Mouse (Mus musculus) right cerebral cortex, postnatal 10 days (tissue): ENCODE data around the gene Gdf2.

Experiments used
- DNase-seq, 2 experiments: peaks; one replicate each; pipeline ENCODE4 v3.0.0; 2021; ENCODE audit warnings: low spot score in 2 of 2

Gene Gdf2

DNA sequence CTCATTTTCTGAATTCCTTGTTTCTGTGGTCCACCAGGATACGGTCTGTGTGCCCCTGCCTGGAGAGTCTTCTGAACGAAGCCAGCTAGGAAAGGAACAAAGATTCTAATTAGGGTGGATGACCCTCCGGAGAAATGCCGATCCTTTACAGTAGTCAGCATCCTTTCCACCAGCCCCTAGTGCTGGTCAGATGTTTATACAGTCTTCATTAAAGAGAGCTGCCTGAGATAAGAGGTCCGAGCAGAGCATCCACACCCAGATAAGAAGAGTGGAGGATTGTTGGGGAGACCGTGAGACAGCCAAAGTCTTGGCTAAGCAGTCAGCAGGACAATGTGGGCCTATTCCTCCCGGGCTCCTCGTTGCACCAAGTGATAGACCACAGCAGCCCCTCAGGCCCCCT is at the start of gene Gdf2:
Gdf2 (plus strand) TSS at position 301 of the 400 bp plus-strand sequence.
- DNase-seq = no peak

DNA sequence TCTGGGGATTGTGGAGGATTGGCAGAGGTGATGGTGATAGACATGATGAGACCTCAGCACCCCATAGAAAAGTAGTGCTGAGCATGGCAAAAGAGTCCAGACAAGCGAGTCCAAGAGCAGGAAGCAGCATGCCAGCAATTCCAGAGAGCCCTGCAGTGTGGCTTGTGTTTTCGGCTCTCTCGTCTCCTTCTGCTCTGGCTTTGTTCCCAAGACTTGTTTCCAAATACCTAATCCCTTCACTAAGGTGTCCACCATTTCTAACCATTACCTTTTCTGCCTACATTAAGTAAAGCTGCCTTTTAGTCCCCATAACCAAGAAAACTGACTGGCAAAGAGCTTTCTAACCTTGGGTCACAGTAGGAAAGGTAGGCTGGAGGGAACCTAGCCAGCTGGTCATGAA is 49.3 kb upstream of the Gdf2 start:
- DNase-seq = no peak

DNA sequence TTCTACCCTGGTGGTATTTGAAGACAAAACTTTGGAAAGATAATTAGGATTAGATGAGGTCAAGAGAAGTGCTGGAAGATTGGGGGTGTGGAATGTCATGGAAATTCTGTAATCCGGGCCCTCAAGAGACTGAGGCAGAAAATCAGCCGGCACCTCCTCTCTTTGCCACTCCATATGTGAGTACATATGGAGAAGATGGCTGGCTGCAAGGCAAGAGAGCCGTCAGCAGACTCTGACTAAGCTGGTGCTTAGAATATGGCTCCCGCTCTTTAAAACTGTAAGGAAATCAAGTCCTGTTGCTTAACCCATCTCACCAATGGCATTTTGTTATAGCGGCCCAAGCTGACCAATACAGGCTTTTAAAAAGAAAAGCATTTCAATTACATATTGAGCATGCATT is 45.1 kb upstream of the Gdf2 start:
- peak in 1 of 2 experiments; percentile 59 for DNase-seq

DNA sequence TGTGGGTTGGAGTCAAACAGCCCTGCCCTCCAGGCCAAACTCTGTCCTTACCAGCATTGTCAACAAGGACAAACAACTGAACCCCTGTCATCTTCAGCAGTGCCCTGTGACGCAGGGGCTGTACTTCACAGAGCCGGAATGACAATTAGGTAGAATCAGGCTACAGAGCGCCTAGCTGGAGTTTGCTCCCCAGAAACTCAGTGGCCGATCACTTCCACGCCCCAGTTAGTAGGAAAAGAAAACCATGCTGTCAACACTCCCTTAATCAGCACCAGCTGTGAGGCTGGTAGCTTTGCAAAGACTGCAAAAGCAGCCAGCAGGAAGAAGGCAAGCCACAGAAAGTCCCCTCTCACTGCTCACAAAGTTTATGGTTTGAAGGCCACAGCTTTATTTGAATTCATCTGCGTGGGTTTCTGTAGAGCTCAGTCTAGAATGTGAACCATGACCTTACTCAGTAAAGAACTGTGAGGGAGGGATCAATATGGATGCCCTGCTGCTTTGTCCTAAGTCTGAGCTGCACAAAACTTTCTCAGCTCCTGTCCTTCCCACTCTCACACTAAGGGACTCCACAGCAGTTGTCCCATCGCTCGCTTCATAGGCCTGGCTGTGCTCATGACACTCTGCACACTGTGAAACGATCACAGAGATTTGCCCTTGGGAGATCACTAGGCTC is 44.1 kb upstream of the Gdf2 start:
- DNase-seq = no peak

DNA sequence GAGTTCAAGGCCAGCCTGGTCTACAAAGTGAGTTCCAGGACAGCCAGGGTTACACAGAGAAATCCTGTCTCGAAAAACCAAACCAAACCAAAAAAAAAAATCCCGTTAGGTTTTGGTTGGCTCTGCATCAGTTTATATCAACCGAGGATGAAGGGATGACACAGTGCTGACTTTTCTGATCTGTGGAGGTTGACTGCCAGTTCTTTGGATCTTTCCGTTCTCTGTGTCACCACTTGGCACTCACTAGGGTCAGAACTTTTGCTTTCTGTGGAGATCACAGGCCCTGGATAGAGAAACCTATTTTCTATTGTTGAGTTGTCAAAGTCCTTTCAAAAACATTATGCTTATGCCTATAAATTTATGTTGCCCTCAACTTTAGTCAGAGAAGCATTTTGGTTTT is 38.1 kb upstream of the Gdf2 start:
- no peak for DNase-seq

DNA sequence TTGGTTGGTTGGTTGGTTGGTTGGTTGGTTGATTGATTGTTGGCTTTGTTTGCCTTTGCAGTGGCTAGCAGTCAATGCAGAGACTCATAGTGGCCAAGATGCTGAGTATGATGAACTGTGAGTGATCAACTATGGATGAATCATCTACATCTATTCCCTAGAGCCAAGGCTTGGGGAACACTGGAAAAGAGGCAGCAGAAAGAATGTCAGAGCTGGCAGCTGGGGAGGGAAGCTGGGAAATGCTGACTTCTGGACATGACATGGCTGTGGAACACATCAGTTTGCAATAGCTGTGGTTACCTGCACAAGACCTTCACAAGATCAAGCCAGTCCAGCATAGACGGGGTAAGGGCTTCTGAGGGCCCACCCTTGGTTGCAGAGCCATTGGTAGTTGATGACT is 37.6 kb upstream of the Gdf2 start:
- DNase-seq = no peak

DNA sequence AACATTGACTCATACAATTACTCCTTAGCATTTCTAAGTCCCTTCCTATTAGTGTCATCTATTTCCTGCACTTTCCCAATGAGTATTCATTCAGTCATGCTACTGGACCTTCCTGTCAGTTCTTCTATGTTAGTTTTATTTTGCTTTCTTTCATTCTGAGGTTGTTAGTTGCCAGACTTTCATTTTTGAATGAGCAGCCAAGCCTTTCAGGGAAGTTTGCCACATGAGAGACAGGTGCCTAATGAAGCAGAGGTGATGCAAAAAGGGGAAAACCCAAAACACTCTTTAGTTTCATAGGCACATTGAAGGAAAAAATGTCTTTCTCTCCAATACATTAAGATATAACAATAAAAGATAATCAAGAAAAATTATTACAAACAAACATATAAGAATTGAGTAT is 36.0 kb upstream of the Gdf2 start:
- DNase-seq = no peak

DNA sequence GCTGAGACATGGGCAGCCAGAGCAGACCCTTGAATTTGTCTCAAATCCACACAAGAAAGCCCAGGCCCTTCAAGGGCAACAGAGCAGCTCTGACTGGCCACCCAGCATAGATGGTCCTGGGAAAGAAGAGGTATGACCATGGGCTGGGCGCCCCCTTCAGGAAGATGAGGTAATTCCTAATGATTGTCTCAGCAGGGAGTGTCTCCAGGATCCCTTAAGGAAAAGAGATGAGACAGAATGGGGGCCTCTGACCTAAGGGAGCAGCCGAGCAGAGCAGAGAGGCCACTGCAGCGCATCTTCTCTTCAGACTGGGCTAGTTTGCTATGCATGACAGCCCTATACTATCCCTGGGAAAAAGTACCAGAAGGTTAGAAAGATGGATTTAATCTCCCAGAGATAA is 27.1 kb upstream of the Gdf2 start:
- DNase-seq = peak in 1 of 2 experiments; percentile 72

DNA sequence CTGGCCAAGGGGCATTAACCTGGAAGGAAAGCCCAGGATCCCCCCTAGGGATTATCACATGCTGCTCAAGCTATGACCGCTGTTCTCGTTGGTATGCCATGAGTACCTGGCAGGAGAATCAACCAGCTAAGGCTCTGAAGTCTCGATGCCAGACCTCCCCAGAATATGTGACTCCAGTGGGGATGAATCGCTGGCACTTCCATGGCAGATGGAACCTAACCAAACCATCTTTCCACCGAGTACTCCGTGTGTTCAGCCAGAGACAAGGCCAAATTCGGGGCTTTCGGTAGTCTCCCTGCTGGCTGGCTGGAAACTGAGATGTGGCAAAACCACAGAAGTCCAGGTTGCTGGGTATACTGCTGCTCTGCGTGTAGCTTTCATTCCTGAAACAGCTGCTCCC is 26.6 kb upstream of the Gdf2 start:
- DNase-seq = no peak

DNA sequence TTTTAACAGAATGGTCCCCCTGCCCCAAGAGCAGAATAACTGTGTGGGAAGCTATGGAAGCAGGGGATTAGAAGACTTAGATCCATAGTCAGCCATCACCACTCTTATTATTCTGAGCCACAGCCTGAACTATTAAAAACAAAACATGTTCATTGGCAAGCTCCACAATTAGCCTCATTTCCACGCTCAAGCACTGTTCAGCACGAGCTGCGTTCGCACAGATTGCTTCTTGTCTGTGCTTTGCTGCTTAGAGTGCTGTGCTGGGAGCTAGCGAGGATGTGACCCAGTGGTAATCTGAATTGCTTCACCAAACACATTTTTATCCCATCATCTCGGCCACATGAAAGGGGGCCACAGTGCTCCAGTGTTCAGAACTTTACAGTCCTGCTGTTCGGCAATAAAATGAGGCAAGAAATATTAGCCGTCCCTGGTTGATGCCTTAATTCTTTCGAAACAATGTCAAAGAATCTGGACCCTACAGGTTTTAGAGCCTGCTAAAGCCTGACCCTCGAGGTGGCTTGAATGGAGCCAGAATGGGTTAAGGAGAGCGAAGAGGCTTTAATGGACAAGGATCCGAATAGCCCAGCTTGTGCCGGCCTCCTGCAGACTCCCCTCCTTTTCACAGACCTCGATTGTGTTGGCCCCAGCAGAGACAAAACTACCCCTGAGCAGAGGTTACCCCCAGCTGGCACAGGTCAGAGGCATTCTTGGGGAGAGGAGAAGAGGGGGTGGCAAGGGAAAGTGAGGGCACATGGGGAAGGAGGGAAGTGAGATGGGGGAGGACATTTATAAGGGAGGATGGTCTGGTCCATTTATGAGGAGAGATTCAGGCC is 19.9 kb upstream of the Gdf2 start:
- peak; percentile 62 to 73 for DNase-seq

DNA sequence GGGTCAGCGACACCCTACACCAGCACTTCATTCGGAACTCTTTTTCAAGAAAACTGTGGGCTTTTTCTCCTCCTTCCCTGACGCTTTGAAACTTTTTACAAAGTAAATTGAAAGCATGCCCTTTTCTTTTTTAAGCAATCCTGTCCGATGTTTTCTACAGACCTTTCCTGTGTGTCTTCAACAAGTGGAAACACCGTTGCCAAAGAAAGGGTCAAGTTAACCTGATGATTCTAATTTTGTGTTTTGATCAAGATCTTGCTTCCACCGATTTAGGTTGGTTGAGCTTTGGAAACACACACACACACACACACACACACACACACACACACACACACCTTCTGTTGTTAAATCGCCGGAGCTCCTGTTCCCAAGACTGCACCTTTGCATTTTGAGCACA is 18.1 kb upstream of the Gdf2 start:
- no peak for DNase-seq

DNA sequence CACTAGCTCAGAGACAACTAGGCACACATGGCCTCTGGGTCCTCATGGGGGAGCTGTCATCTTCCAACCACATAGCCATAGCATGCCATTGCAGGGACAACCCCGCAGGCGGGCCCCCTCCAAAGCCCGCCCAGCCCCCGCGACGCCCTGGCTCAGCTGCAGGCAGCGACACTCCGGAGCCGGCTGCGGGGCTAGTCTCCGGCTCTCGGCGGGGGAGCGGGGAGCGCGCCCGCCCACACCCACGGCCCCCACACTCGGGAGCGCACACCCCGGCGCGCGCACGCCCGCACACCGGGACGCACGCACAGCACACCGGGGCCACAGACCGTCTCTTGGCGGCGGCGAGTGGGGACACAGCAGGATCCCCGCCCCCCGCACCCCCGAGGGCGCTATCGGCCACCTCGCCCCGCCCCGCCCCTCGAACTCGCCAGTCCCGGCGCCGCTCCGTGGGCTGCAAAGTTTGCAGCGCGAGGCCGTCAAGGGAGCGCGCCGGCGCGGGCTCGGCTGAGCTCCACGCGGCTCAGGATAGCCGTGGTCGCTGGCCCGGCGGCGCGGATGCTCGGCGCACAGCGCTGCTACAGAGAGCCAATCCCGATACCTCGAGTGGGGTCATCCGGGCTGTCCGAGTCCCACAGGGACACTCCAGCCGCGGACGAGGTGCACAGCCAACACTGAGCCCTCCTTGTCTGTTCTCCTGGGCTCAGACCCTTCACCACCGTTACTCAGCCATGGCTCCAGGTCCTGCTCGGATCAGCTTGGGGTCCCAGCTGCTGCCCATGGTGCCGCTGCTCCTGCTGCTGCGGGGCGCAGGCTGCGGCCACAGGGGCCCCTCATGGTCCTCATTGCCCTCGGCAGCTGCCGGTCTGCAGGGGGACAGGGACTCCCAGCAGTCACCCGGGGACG is 17.4 kb upstream of the Gdf2 start, which contains the start of gene Gdf10:
Gdf10 (plus strand) TSS at position 420 of the 903 bp plus-strand sequence.
- peak; percentile 57 to 61 for DNase-seq

DNA sequence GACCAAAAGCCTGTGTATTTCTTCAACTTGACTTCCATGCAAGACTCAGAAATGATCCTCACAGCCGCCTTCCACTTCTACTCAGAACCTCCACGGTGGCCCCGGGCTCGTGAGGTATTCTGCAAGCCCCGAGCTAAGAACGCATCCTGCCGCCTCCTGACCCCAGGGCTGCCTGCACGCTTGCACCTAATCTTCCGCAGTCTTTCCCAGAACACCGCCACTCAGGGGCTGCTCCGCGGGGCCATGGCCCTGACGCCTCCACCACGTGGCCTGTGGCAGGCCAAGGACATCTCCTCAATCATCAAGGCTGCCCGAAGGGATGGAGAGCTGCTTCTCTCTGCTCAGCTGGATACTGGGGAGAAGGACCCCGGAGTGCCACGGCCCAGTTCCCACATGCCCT is 9.0 kb upstream of the Gdf2 start:
- DNase-seq = no peak

DNA sequence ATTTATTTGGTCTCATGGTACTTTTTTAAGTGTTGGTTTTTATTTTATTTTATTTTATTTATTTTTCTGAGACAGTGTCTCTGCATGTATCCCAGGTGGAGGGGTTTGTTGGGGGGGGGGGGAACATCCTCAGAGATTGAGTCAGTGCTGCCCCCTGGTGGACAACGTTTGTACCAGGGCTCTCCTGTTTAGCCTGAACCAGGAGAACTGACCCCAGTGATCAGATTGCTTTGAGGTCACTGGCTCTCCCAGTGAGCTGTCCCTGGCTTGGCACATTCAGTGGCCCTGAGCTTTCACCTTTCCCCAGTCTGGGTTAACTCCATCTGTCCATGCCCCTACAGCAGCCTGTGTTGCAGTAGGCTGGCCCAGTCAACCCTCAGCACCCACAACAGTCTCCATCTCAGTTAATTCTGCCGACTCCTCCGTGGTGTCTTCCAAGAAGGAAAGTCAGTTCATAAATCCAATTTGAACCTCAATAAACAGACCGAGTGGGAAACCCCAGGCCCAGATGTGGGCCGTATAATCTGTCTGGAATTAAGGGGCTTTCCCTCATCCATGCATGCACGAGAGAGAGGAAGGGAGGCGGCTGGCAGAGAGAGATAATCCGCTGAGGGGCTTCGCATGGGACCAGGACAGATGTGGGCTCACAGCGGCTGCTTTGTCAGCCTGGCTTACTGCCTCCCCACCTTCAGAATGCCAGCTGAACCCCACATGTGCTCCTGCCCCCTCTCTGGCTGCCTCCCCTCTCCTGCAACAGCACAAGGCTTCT is 7.7 kb upstream of the Gdf2 start:
- DNase-seq = peak in 1 of 2 experiments; percentile 75

DNA sequence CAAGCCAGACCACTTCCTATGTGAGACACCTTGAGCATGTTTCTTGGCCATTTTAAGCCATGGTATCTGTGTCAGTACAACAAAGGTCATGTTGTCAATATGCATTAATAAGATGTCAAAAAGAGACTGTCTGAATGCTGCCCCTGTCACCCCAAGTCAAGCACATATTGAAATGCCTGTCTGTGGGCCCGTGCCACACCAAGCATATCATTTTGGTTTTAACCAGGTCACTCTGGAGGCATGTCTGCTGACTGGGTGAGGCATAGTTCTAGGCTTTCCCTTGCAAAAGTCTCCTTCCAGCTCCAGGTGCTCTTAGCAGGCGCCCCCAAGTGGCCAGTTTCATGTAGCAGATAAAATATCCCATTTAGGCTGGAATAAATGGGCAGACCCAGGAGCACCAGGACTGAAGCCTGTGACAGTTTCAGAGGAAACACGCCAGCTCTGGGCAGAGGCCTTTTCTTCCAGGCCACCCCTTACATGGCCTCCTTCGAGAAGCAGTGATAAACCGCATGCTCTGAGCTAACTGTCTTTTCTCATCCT is 7.0 kb upstream of the Gdf2 start:
- peak; percentile 58 to 77 for DNase-seq

DNA sequence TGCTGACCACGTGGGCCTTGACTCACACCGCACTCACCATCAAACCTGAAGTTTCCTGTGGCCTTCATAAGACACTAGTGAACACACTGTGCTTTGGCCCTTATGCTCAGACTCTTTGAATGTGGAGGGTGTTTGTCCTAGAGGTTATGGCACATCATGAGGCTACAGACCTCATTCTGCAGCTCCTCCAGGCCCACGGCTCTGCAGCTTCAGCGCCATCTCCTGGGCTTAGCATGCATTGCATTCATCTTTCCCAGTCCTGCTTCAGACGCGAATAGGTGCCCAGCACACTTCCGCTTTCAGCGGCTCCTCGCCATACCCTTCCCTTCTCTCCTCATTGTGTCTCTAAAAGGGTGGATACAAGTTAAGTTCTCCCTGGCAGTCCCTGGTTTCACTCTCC is 1.7 kb upstream of the Gdf2 start:
- DNase-seq = peak; percentile 71 to 83

DNA sequence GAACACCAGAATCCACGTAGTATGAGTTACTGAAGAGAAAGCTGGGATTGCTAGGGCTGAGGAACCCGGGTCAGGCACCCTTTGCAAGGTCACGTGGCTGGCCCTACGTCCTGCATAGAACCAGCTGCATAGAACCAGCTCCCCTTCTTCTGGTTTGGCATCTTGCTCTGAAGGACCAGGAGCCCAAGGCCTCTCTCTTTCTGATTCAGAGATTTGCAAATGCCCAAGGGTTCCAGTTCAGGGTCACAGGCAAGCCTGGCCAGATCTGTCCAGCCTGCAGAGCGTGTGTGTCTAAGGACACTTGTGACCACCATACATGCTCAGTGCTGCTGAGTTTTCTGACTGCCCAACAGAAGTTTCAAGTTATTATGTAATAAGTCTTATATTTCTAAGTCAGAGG is 1.4 kb downstream of the Gdf2 start:
- DNase-seq = no peak

DNA sequence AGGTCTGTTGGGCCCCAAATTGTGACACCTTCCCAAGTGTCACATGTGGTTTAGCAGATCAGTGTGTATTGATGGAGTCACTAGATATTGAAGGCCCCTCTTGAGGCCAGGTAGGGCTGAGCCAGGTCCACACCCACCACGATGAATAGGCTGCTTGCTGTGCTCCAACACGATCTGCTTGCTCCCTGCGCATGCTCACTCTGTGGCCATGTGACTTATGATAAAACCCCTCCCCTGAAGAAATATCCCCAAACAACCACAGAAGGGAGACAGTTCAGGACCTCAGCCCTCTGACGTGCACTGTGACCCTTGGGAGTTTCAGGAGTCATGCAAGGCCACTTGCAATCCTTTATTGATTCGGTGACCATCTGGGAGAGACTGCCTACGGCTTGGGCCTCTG is 5.3 kb downstream of the Gdf2 start:
- no peak for DNase-seq

DNA sequence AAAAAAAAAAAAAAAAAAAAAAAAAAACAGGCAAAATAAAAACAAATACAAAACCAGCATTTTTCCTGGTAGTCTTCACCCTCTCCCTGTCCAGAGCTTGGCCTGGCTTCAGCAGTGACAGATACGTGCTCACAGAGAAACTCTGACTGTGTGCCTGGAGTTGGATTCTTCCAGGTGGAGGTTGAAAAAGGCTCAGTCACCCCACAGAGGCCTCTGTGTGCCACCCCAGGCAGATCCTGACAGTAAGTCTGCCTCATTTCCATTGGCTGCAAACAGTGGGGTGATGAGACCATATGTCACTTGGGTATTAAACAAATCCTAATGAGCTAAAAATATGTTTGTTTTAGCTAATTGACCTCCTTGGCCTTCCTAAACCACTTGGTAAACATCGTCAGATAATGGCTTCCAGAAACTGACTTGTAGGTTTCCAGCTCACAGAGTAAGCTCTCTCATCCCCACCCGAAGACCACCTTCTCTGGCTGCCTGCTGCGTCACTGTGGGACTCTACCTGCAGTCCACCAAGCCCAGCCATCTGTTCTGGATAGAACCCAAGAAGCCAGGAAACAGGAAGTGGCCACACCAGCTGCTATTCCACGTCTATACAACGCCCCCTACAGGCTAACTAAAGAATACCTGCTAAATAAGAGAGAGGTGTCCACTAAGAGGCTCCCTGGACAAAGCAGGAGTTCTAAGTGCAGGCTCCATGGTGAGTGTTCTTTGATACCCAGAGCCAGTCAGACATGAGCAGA is 11.6 kb downstream of the Gdf2 start:
- no peak for DNase-seq

DNA sequence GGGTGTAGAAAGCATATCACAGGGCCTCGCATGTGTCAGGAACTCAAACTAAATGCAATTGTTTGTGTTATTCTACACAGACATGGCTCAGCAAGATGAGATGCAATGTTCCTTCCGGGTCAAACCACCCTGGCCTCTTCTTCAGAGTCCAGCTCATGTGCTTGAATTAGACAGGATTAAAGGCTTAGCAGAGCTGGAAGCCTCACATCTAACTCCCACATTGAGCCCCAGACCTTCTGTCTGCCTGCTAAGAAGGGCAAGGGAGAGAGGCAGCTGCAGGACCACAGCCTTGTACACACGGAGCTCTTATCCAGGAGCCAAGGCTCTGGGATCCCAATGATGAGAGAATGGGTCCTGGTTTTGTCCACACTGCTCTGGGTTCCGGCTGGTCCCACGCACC is 12.9 kb downstream of the Gdf2 start, which contains the start of gene Rbp3:
Rbp3 (plus strand) TSS at position 243 of the 400 bp plus-strand sequence.
- no peak for DNase-seq
